Mouse (Mus musculus) neural tube, embryonic 10.5 days (tissue): ENCODE data around the gene Klk11.
A peak's percentile ranks its signal among the peaks of the same experiment; 100 is the strongest.

Experiments
- DNase-seq: peaks from one replicate; pipeline ENCODE4 v3.0.0-alpha.2; 2017; ENCODE audit warnings: low spot score; ENCODE audit errors: extremely low spot score

Gene Klk11

DNA sequence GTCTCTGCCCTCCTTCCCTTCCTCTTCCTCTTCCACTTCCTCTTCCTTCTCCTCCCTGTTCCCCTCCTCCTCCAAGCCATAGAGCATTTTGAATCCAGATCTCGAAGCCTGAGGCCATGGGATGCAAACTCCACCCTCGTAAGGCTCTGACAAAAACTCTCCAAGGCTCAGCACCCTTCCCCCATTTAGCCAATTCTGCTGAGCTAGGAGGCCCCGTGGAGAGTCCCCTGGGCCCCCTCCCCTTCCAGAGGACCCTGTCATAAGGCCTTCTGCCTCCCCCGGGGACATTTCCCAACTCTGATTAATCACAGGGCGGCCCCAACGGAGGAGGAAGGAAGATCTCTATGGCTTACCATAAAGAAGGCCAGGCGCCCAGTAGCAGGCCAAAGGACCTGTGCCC is 17.2 kb downstream of the Klk11 start, which contains the start of gene Klk9:
TSS of gene Klk9 (plus strand) at position 301 of the 400 bp plus-strand sequence.
- no peak for DNase-seq

DNA sequence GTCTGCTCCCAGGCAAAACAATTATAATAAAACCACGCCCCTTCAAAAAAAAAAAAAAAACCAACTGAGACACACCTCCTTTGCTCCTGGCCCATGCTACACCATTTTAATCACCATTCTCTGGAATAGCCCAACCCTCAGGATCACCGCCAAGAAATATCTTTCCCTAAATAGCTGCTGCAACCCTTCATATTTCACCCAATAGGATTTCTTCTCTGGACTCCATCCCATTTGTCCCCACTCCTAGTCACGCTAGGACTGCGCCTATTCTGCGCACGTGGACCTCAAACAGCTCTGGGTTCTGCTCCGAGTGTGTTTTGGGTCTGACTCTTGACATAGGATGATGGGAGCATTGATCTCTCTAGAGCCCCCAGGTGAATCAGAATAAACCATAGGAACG is 22.0 kb downstream of the Klk11 start:
- no peak for DNase-seq

DNA sequence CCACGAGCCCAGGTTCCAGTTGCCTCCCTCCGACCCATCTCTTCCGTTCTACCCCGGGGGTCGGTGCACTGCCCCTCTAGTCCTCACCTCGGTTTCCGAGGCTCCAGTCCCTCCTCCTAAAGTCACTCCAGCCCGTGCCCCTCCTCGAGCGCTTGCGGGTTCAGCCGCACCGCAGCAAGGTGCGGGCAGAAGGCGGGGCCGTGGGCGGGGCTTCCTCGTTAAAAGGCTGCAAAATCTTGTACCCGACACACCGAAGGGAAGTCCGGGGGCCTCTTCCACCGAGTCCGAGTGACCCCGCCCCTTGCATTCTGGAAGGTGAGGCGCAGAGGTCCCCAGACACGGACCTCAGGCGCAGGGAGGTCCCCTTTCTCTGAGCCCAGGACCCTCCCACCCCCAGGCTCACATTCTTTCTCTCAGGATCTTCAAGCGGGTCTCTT is 22.9 kb downstream of the Klk11 start, which contains the start of gene Klk8:
TSS of gene Klk8 (plus strand) at position 245 of the 437 bp plus-strand sequence.
- peak; percentile 24 for DNase-seq

DNA sequence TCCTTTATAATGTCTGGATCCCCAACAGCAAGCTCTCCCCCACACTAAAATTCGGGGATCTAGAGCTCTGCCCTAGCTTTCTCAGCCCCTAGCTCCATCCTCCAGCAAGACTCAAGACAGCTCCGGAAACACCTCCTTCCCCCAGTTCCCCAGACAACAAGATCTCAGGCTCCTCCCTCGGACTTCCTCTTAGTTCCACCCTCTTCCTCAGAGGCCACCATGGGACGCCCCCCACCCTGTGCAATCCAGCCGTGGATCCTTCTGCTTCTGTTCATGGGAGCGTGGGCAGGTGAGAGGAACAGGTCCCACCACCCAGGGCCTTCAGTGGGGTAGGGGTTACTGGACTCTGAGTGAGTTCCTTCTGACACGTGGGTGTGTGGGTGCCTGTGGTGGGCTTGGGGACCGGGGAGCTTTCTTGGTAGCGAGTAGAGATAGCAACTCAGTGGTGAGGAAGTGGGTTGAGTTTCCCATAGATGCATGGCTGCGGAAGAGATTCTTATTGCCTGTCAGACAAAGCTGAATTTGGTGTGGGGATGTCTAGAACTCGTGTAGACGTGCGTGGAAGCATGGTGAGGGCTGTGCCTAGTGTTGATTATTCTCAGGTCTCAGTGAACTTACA is 23.5 kb downstream of the Klk11 start:
- no peak for DNase-seq

DNA sequence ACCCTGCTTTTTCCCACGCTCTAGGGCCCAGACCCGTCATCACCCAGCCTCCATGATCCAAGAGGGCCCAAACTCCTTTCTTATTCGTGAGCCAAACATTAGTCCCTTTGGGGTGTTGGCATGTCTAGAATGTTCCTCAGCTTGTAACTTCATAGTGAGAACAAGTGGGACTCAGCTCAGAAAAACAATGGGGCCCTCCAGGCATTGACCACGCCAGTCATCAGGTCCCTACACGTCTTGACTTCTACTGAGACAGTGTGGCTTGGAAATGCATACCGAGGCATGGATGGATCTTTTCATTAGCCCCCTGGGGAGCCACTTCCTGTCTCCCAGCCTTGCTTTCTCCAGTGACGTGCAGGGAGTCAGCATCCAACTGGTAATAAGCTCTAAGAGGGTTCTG is 25.5 kb downstream of the Klk11 start:
- DNase-seq = no peak

DNA sequence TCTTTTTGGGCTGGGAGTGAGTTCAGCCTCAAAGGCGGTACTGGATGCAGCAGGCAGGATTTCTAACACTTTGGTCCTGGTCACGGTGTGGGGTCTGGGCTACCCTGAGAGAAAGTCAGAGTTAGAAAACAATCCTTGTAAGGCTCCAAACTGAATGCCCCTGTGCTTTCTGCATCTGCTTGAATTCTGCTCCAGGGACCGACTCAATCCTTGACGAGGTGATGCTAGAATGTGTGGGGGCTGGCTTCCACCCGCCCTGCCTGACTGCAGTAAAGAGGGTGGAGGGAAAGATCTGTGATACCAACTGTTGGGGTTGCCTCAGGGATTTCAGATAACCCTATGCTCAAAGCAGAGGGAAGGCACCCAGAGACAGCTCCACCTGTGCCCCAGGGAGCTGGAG is 36.6 kb downstream of the Klk11 start, which contains the start of gene Klk7:
TSS of gene Klk7 (plus strand) at position 301 of the 400 bp plus-strand sequence.
- no peak for DNase-seq

DNA sequence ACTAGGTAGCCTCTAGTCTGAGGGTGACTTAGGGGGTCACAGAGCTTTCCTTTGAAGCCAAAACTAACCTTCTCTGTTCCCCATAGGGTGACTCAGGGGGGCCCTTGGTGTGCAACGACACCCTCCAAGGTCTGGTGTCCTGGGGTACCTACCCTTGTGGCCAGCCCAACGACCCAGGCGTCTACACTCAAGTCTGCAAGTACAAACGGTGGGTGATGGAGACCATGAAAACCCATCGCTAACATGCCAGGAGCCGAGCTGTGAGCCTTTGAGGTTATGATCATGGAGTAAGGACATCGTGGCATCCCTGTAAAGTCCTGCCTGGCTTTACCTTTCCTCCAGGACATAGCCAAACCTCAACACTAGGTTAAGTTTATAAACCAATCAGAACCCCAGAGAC is 40.8 kb downstream of the Klk11 start:
- no peak for DNase-seq

DNA sequence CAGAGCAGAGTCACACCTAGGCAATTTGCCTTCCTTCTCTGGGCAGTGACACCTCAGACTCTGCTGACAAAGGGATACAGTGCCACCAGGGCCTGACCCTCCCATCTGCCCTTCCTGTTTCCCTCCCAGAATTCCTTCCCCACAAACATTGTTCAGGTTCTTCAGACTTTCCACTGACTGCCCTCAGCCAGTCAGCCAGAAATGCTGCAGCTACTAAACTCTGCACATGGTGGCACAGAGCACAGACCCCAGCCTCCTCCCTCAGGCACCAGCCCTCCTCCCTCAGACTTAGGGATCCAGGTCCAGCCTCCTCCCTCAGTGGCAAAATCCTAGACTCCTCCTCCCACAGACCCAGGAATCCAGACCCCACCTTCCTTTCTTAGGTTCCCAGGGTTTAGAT is 42.3 kb downstream of the Klk11 start:
- no peak for DNase-seq

DNA sequence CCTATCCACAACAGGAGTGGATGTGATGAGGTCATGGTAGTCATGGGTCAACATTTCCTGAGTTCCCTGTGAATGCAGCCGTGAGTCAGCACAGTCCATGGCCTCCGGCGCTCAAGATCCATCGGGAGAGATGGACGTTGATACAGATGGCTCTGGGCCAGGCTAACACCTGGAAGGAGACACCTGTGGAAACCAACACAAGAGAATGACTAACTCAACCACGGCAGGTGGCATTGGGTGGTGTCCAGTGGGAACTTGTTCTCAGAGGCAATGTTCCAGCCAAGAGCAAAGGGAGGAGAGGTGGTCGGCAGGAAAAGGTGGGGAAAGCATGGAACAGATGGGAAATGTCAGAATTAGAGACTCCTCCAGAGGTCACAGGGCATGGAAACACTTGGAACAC is 47.2 kb downstream of the Klk11 start:
- DNase-seq = no peak

DNA sequence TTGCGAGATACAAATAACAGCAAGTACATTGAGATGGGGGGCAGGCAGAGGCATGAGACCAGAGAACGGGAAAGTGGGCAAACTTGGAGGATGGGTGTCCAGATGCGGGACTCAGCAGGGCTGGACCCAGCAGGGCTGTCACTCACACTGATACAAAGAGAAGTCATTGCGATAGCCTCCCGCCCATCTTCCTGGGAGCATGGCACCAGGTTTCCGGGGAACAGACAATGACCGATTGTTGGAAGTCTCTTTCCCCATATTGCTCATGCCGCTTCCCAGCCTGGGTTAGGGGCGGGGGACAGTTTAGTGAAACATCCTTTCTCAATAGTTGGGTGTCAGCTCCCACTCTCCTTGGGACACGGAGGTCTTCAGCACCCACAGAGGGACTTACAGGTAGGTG is 49.8 kb downstream of the Klk11 start, which contains the start of gene Klk6:
TSS of gene Klk6 (plus strand) at position 301 of the 400 bp plus-strand sequence.
- DNase-seq = no peak

DNA sequence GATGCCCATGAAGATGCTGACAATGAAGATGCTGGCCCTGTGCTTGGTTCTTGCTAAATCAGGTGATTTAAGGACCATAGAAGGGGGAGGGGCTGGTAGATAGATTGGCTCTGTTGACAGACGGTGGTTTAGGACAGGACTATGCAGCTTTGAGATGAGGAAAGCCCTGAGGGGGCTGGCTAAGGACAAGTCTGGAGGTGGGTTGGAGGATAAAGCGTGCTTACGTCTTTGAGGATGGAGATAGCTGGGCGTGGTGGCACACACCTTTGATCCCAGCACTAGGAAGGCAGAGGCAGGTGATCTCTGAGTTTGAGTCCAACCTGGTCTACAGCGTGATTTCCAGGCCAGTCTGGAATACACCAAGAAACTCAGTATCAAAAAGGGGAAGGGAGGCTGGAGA is 51.7 kb downstream of the Klk11 start:
- DNase-seq = no peak

DNA sequence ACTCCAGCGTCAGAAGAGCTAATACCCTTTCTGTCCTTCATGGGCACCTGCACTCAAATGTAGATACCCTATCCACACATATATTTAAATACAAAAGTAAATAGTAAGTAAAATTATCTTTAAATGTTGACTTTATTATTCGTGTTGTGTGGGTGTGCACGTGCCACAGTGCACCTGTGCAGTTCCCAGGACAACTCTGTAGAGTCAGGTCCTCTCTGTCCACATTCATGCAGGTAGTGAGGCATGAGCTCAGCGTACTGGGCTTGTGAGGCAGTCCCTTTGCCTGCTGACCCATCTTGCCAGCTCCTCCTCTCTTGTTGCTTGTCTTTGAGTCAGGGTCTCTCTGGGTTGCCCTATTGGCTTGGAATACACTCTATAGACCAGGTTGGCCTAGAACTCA is 53.3 kb downstream of the Klk11 start:
- DNase-seq = no peak
